8 mouse cellular contexts compared by ENCODE assay signal in genomic region chr11:85183284-85183779, GRCm38 (mm10). TPM values are rescaled to one million over a fixed set of nuclear protein-coding genes. Genes with fewer than 3 reads are reported as not detected.
DNase-seq lines count a peak whose midpoint lies in the region; ATAC-seq lines count a peak whose summit lies in the region.

No protein-coding gene starts in this region.

- H3K4me2 ChIP-seq in forebrain, embryonic 14.5 days (ENCODE audit: low read length): peak overlapping the region; percentile 59
- peak overlapping the region; percentile 42 for H3K4me2 ChIP-seq in limb, embryonic 11.5 days (ENCODE audit: low read depth, severe bottlenecking)
- H3K4me2 ChIP-seq in neural tube, embryonic 12.5 days (replicated peaks): peak overlapping the region; percentile 59

- peaks cover 4% of the 10 kb centered on the region; the same call in 1 of the 2 replicates for H3K4me1 ChIP-seq in heart, embryonic 10.5 days
- H3K4me1 ChIP-seq in forebrain, embryonic 14.5 days (ENCODE audit: control insufficient read depth, insufficient read depth, low read length): no peaks in the 10 kb centered on the region
- no peaks in the 10 kb centered on the region for H3K4me1 ChIP-seq in limb, embryonic 11.5 days (ENCODE audit: control insufficient read depth, insufficient read depth, low read length)
- H3K4me1 ChIP-seq in neural tube, embryonic 12.5 days: peaks cover 5% of the 10 kb centered on the region; the same call in 1 of the 2 replicates

- no peaks in the 10 kb centered on the region for H3K9me3 ChIP-seq in heart, embryonic 10.5 days
- H3K9me3 ChIP-seq in forebrain, embryonic 14.5 days (replicated peaks; ENCODE audit: control insufficient read depth, low read length): no peaks in the 10 kb centered on the region
- no peaks in the 10 kb centered on the region for H3K9me3 ChIP-seq in limb, embryonic 11.5 days (ENCODE audit: control insufficient read depth, low read length)
- H3K9me3 ChIP-seq in neural tube, embryonic 12.5 days: no peaks in the 10 kb centered on the region

- DNase-seq in heart, embryonic 10.5 days (ENCODE audit: low spot score): no peak
- DNase-seq in heart, adult 8-10 months (ENCODE audit: low spot score): no peak
- peak; percentile 33 for DNase-seq in Muller cell, postnatal 12 days (ENCODE audit: inconsistent ontology term)
- peak; percentile 19 for DNase-seq in forebrain, embryonic 14.5 days (ENCODE audit: low spot score)
- DNase-seq in limb, embryonic 11.5 days (ENCODE audit: low spot score): no peak
- DNase-seq in layer of hippocampus, postnatal 25 days (ENCODE audit: extremely low spot score in 1 of 2, low spot score in 1 of 2): no peak
- no peak for DNase-seq in urinary bladder, postnatal 4 days (ENCODE audit: low spot score in 2 of 2)

- 27% methylated on average over 13 of the region's 13 CpGs for WGBS in heart, embryonic 10.5 days
- 28% methylated on average over 13 of the region's 13 CpGs for WGBS in forebrain, embryonic 14.5 days
- 27% methylated on average over 13 of the region's 13 CpGs for WGBS in limb, embryonic 11.5 days
- 33% methylated on average over 13 of the region's 13 CpGs for WGBS in neural tube, embryonic 12.5 days

- H3K36me3 ChIP-seq in heart, embryonic 10.5 days: peaks cover 2% of the 10 kb centered on the region; the same call in 1 of the 2 replicates
- H3K36me3 ChIP-seq in forebrain, embryonic 14.5 days (ENCODE audit: control insufficient read depth, insufficient read depth, low read length): peaks cover 2% of the 10 kb centered on the region; the same call in 1 of the 2 replicates
- no peaks in the 10 kb centered on the region for H3K36me3 ChIP-seq in limb, embryonic 11.5 days (ENCODE audit: control insufficient read depth, insufficient read depth, low read length)
- peaks cover 2% of the 10 kb centered on the region for H3K36me3 ChIP-seq in neural tube, embryonic 12.5 days

- H3K27me3 ChIP-seq in heart, embryonic 10.5 days (ENCODE audit: insufficient read depth, poor library complexity, severe bottlenecking): peaks cover 1% of the 10 kb centered on the region; the same call in 1 of the 2 replicates
- H3K27me3 ChIP-seq in forebrain, embryonic 14.5 days (replicated peaks; ENCODE audit: control insufficient read depth, insufficient read depth, low read length): no peaks in the 10 kb centered on the region
- H3K27me3 ChIP-seq in limb, embryonic 11.5 days (ENCODE audit: control insufficient read depth, insufficient read depth, low read length): no peaks in the 10 kb centered on the region
- H3K27me3 ChIP-seq in neural tube, embryonic 12.5 days (replicated peaks): no peaks in the 10 kb centered on the region

- peak overlapping the region; percentile 58 for H3K9ac ChIP-seq in forebrain, embryonic 14.5 days (ENCODE audit: low read length)
- H3K9ac ChIP-seq in limb, embryonic 11.5 days (ENCODE audit: low read length): peak overlapping the region; percentile 52
- peak overlapping the region; percentile 38; the same call in 1 of the 2 replicates for H3K9ac ChIP-seq in neural tube, embryonic 12.5 days

- H3K27ac ChIP-seq in heart, embryonic 10.5 days: peak overlapping the region; percentile 60; the same call in 1 of the 2 replicates
- H3K27ac ChIP-seq in forebrain, embryonic 14.5 days (ENCODE audit: low read depth, low read length): peak overlapping the region; percentile 63
- H3K27ac ChIP-seq in limb, embryonic 11.5 days (replicated peaks; ENCODE audit: low read depth, low read length): no peak overlapping the region
- H3K27ac ChIP-seq in neural tube, embryonic 12.5 days: no peak overlapping the region

- ATAC-seq in forebrain, embryonic 14.5 days: peak; percentile 25; the same call in 1 of the 2 replicates
- ATAC-seq in limb, embryonic 11.5 days (ENCODE audit: insufficient number of reproducible peaks, low FRiP score, low TSS enrichment, low read depth): 0 out of 2 replicates have a peak, but pooled peaks have one; percentile 19
- 0 out of 2 replicates have a peak, but pooled peaks have one; percentile 25 for ATAC-seq in neural tube, embryonic 12.5 days (ENCODE audit: low FRiP score, low read depth)

- peak overlapping the region; percentile 56 for H3K4me3 ChIP-seq in heart, embryonic 10.5 days
- H3K4me3 ChIP-seq in forebrain, embryonic 14.5 days (ENCODE audit: low read depth, low read length): peak overlapping the region; percentile 28
- peak overlapping the region; percentile 19 for H3K4me3 ChIP-seq in limb, embryonic 11.5 days (ENCODE audit: low read depth, low read length)
- peak overlapping the region; percentile 27 for H3K4me3 ChIP-seq in neural tube, embryonic 12.5 days

RNA-seq across cellular contexts. Expression of gene 1700125H20Rik, which starts 13.1 kb away (rescaled TPM):
- not detected in 2 replicates for polyA plus RNA-seq in heart, embryonic 10.5 days (2016; fragmentation: Nextera tagmentation; extraction: Ambion mirVana)
- total RNA-seq in heart, adult 8-10 months (2022): not detected
- 0.33 and 1.3 TPM in 2 replicates for polyA plus RNA-seq in forebrain, embryonic 14.5 days (2014; fragmentation: Nextera tagmentation; extraction: Ambion mirVana)
- 0.50 and 0.84 TPM in 2 replicates for polyA plus RNA-seq in limb, embryonic 11.5 days (2014; fragmentation: Nextera tagmentation; extraction: Ambion mirVana)
- 0.49 and 0.73 TPM in 2 replicates for polyA plus RNA-seq in neural tube, embryonic 12.5 days (2016; fragmentation: Nextera tagmentation; extraction: Ambion mirVana)
- not detected for total RNA-seq in layer of hippocampus, postnatal 25 days (2021)

RNA-seq across cellular contexts. Expression of gene Usp32, which starts 43.4 kb away (rescaled TPM):
- polyA plus RNA-seq in heart, embryonic 10.5 days (2016; fragmentation: Nextera tagmentation; extraction: Ambion mirVana): 4.3 and 5.0 TPM in 2 replicates
- total RNA-seq in heart, adult 8-10 months (2022): 10 to 100 TPM; 21.0 to 23.9 (median 22.7) TPM
- 12.5 and 13.2 TPM in 2 replicates for polyA plus RNA-seq in forebrain, embryonic 14.5 days (2014; fragmentation: Nextera tagmentation; extraction: Ambion mirVana)
- 4.1 and 4.6 TPM in 2 replicates for polyA plus RNA-seq in limb, embryonic 11.5 days (2014; fragmentation: Nextera tagmentation; extraction: Ambion mirVana)
- polyA plus RNA-seq in neural tube, embryonic 12.5 days (2016; fragmentation: Nextera tagmentation; extraction: Ambion mirVana): 9.1 and 9.4 TPM in 2 replicates
- total RNA-seq in layer of hippocampus, postnatal 25 days (2021): 10 to 100 TPM; 85.3 to 88.8 TPM

RNA-seq across cellular contexts. Expression of gene Appbp2, which starts 51.6 kb away (rescaled TPM):
- polyA plus RNA-seq in heart, embryonic 10.5 days (2016; fragmentation: Nextera tagmentation; extraction: Ambion mirVana): 44.4 and 46.8 TPM in 2 replicates
- 10 to 100 TPM; 13.9 to 15.4 (median 15.3) TPM for total RNA-seq in heart, adult 8-10 months (2022)
- polyA plus RNA-seq in forebrain, embryonic 14.5 days (2014; fragmentation: Nextera tagmentation; extraction: Ambion mirVana): 47.0 and 54.5 TPM in 2 replicates
- 49.7 and 50.4 TPM in 2 replicates for polyA plus RNA-seq in limb, embryonic 11.5 days (2014; fragmentation: Nextera tagmentation; extraction: Ambion mirVana)
- 54.6 TPM in 2 replicates for polyA plus RNA-seq in neural tube, embryonic 12.5 days (2016; fragmentation: Nextera tagmentation; extraction: Ambion mirVana)
- total RNA-seq in layer of hippocampus, postnatal 25 days (2021): 10 to 100 TPM; 52.5 to 53.4 TPM

Comparison
In these comparisons a context has a peak if more than half of its experiments do, and no peak if none do; other contexts are left out.
1. DNase-seq: peak in Muller cell, postnatal 12 days (single experiment) and forebrain, embryonic 14.5 days (single experiment); none in heart, embryonic 10.5 days (single experiment), heart, adult 8-10 months (single experiment), limb, embryonic 11.5 days (single experiment), layer of hippocampus, postnatal 25 days (0 of 2) and urinary bladder, postnatal 4 days (0 of 2).
2. H3K27ac ChIP-seq: peak in heart, embryonic 10.5 days (single experiment) and forebrain, embryonic 14.5 days (single experiment); none in limb, embryonic 11.5 days (single experiment) and neural tube, embryonic 12.5 days (single experiment).
3. Peak in every context shown above with its lines, with median percentiles within 50 percentile points of each other: H3K4me3 ChIP-seq, ATAC-seq, H3K4me2 ChIP-seq and H3K9ac ChIP-seq.